Comparison of ENCODE assay signal across 9 mouse cellular contexts in genomic region chr7:144837891-144838488, GRCm38 (mm10). TPM values are rescaled to one million over a fixed set of nuclear protein-coding genes. Genes with fewer than 3 reads are reported as not detected.
DNase-seq lines count a peak whose midpoint lies in the region; ATAC-seq and TF ChIP-seq lines count a peak whose summit lies in the region.
"Had no signal": no experiment of that assay in that cellular context is flagged by ENCODE, and none has a peak within 500 bp of the region (broad histone marks: within the 10 kb centered on the region; RNA-seq: fewer than 3 reads in every experiment).

Gene Fgf3, plus strand, starts transcription at chr7:144838083.

- TF ChIP-seq CTCF in G1E (IDR thresholded peaks at IDR 0.05; ENCODE audit: low read depth, low read length) = no peak

- no peak for ATAC-seq in heart, embryonic 12.5 days (ENCODE audit: insufficient number of reproducible peaks, low FRiP score)
- no peak for ATAC-seq in G1E (ENCODE audit: extremely low read depth, insufficient number of reproducible peaks, low FRiP score, poor library complexity, severe bottlenecking)
- ATAC-seq in hindbrain, embryonic 11.5 days (ENCODE audit: low FRiP score) = peak; percentile 50; the same call in 1 of the 2 replicates
- ATAC-seq in midbrain, embryonic 12.5 days (ENCODE audit: low FRiP score, low read depth) = no peak
- ATAC-seq in frontal cortex, adult (ENCODE audit: low TSS enrichment) = no peak

- H3K4me1 ChIP-seq in heart, embryonic 12.5 days (replicated peaks) = peaks cover 19% of the 10 kb centered on the region
- peaks cover 42% of the 10 kb centered on the region for H3K4me1 ChIP-seq in G1E (ENCODE audit: insufficient read depth, low read depth, low read length)
- H3K4me1 ChIP-seq in hindbrain, embryonic 11.5 days (replicated peaks; ENCODE audit: control insufficient read depth, insufficient read depth, low read length) = peaks cover 7% of the 10 kb centered on the region
- H3K4me1 ChIP-seq in midbrain, embryonic 12.5 days = peaks cover 18% of the 10 kb centered on the region

- H3K4me3 ChIP-seq in heart, embryonic 12.5 days = peak within 1 kb of the TSS; percentile 47
- peak within 1 kb of the TSS; percentile 69 for H3K4me3 ChIP-seq in G1E (ENCODE audit: low read depth, low read length)
- peak within 1 kb of the TSS; percentile 40 for H3K4me3 ChIP-seq in hindbrain, embryonic 11.5 days (ENCODE audit: low read depth, low read length)
- peak within 1 kb of the TSS; percentile 42 for H3K4me3 ChIP-seq in midbrain, embryonic 12.5 days

- H3K27me3 ChIP-seq in heart, embryonic 12.5 days (replicated peaks) = peaks cover 98% of the 10 kb centered on the region
- peaks cover 93% of the 10 kb centered on the region for H3K27me3 ChIP-seq in G1E (ENCODE audit: insufficient read depth, low read length)
- H3K27me3 ChIP-seq in hindbrain, embryonic 11.5 days (ENCODE audit: control insufficient read depth, insufficient read depth, low read length) = peaks cover 53% of the 10 kb centered on the region
- peaks cover 98% of the 10 kb centered on the region for H3K27me3 ChIP-seq in midbrain, embryonic 12.5 days

- 0 out of 2 replicates have a peak within 1 kb of the TSS, but pooled peaks have one; percentile 30 for H3K9ac ChIP-seq in heart, embryonic 12.5 days
- H3K9ac ChIP-seq in hindbrain, embryonic 11.5 days (ENCODE audit: low read depth, low read length) = 0 out of 2 replicates have a peak within 1 kb of the TSS, but pooled peaks have one; percentile 3
- H3K9ac ChIP-seq in midbrain, embryonic 12.5 days (replicated peaks) = peak within 1 kb of the TSS; percentile 32; the same call in 1 of the 2 replicates

- no peak within 1 kb of the TSS for H3K27ac ChIP-seq in heart, embryonic 12.5 days (ENCODE audit: poor library complexity, severe bottlenecking)
- no peak within 1 kb of the TSS for H3K27ac ChIP-seq in hindbrain, embryonic 11.5 days (ENCODE audit: low read depth, low read length)
- no peak within 1 kb of the TSS for H3K27ac ChIP-seq in midbrain, embryonic 12.5 days (replicated peaks)

- peak within 1 kb of the TSS; percentile 82 for H3K4me2 ChIP-seq in heart, embryonic 12.5 days
- H3K4me2 ChIP-seq in hindbrain, embryonic 11.5 days (replicated peaks; ENCODE audit: low read depth, low read length) = peak within 1 kb of the TSS; percentile 72
- H3K4me2 ChIP-seq in midbrain, embryonic 12.5 days (replicated peaks) = peak within 1 kb of the TSS; percentile 59

- DNase-seq in heart, postnatal 4 days = no peak
- DNase-seq in G1E (ENCODE audit: low spot score) = no peak
- peak; percentile 50 for DNase-seq in hindbrain, embryonic 11.5 days (ENCODE audit: low spot score)
- DNase-seq in spleen, postnatal 36 days (ENCODE audit: low spot score in 2 of 2) = no peak
- no peak for DNase-seq in right cerebral cortex, postnatal 14 days

- no peaks in the 10 kb centered on the region for H3K36me3 ChIP-seq in heart, embryonic 12.5 days
- H3K36me3 ChIP-seq in G1E (replicated peaks) = peaks cover 19% of the 10 kb centered on the region
- no peaks in the 10 kb centered on the region for H3K36me3 ChIP-seq in hindbrain, embryonic 11.5 days (ENCODE audit: control insufficient read depth, insufficient read depth, low read length)
- H3K36me3 ChIP-seq in midbrain, embryonic 12.5 days = no peaks in the 10 kb centered on the region

- 2% methylated on average over 43 of the region's 43 CpGs for WGBS in heart, embryonic 12.5 days
- 2% methylated on average over 40 of the region's 43 CpGs for WGBS in hindbrain, embryonic 11.5 days
- 2% methylated on average over 43 of the region's 43 CpGs for WGBS in midbrain, embryonic 12.5 days

- H3K9me3 ChIP-seq in heart, embryonic 12.5 days (replicated peaks) = no peaks in the 10 kb centered on the region
- H3K9me3 ChIP-seq in G1E (replicated peaks) = no peaks in the 10 kb centered on the region
- H3K9me3 ChIP-seq in hindbrain, embryonic 11.5 days (ENCODE audit: control insufficient read depth, low read length) = no peaks in the 10 kb centered on the region
- H3K9me3 ChIP-seq in midbrain, embryonic 12.5 days = no peaks in the 10 kb centered on the region

RNA-seq across cellular contexts. Expression of gene Fgf3, which starts in this region (rescaled TPM):
- 0.13 and 0.20 TPM in 2 replicates for polyA plus RNA-seq in heart, embryonic 12.5 days (2016; fragmentation: Nextera tagmentation; extraction: Ambion mirVana)
- not detected for total RNA-seq in heart, postnatal 4 days (2021)
- 0.68 and 2.5 TPM in 2 replicates for total RNA-seq in G1E (2014; fragmentation: Nextera tagmentation)
- total RNA-seq in G1E (2017) = 6.2 and 10.3 TPM in 2 replicates
- 14.1 and 14.8 TPM in 2 replicates for polyA plus RNA-seq in G1E (2012)
- 0.59 and 1.1 TPM in 2 replicates for polyA plus RNA-seq in hindbrain, embryonic 11.5 days (2014; fragmentation: Nextera tagmentation; extraction: Ambion mirVana)
- polyA plus RNA-seq in midbrain, embryonic 12.5 days (2016; fragmentation: Nextera tagmentation; extraction: Ambion mirVana) = 0.73 and 1.1 TPM in 2 replicates
- polyA plus RNA-seq: C2C12 had no signal
